Mouse (Mus musculus): ENCODE measurements around the gene Trpc2.

- TF ChIP-seq CTCF (IDR thresholded peaks at IDR 0.05; ENCODE audit: low read depth, low read length) (no peak), POLR2AphosphoS5 (IDR thresholded peaks at IDR 0.05; ENCODE audit: insufficient replicate concordance, low read depth, low read length) (no peak), GATA1 (IDR thresholded peaks at IDR 0.05; ENCODE audit: borderline replicate concordance, low read length) (no peak), TAL1 (conservative IDR thresholded peaks at IDR 0.05; ENCODE audit: low read depth, low read length) (no peak)
Measured at GRCm38 (mm10) chr7:102137898-102138297, 55.0 kb downstream of the Trpc2 start.

Data from G1E (cell line).